Mouse (Mus musculus): ENCODE data around the gene Syngap1.

DNA sequence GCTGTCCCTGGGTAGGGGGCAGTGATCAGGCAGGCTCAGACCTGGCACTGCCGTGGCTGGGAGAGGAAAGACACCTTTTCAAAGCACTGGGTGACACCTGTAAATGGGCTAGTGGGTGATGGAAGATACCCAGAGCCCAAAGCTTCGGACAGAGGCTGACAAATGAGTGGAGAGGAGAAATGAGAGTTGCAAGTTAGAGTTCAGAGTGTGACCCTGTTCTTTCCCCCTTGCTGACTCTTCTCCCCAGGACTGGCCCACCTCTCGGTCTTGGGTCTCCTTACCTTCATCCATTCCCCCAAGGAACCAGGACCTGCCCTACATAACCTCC lies 1.1 kb upstream of the Syngap1 start:
- TF ChIP-seq CTCF (IDR thresholded peaks at IDR 0.05; ENCODE audit: low read depth) (no peak; the same call in 1 of the 2 replicates), EP300 (optimal IDR thresholded peaks at IDR 0.05) (no peak)
